Mouse (Mus musculus) kidney, postnatal 4 days (tissue): ENCODE measurements around the gene Tmtc2.
A peak's percentile ranks its signal among the peaks of the same experiment; 100 is the strongest.

Source experiments
- DNase-seq, 2 experiments: peaks; one replicate each; pipeline ENCODE4 v3.0.0; 2021; ENCODE audit warnings: mixed read lengths in 2 of 2

The Tmtc2 gene

DNA sequence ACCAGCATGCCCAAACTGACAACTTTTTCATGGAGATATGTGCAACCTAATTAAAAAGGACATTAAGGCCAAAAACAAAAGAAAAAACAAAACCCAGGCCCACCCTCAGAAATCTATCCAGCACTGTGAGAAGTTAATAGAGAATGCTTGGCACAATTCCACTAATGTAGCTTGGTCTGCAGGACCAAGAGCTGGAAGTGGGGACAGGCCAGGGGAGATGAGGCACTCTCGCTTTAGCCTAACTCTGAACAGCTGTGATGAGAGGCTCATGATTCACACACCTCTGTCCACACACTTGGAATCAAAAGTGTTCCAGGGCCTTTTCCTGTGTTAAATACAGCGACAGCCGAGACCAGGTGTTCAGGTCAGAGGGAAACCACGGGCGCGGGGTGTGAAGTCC lies 79.0 kb downstream of the Tmtc2 start:
- no peak for DNase-seq

DNA sequence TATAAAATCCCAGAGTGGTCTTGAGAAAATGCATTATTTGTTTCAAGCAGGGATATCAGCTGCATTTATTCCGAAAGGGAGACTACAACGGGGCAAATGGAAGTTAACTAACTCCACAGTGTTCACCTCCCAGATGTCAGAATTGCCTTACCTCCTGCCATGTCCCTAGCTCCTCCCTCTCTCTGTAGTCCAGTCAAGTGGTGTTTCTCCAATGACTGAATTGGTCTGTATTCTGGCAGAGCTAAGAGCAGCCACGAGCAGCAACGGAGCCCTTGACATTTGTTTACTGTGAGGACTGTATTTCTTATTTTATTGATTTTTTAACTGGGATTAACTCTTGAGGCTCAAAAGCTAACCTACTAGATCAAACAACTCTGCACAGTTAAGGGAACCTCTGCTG lies 81.8 kb downstream of the Tmtc2 start:
- no peak for DNase-seq

DNA sequence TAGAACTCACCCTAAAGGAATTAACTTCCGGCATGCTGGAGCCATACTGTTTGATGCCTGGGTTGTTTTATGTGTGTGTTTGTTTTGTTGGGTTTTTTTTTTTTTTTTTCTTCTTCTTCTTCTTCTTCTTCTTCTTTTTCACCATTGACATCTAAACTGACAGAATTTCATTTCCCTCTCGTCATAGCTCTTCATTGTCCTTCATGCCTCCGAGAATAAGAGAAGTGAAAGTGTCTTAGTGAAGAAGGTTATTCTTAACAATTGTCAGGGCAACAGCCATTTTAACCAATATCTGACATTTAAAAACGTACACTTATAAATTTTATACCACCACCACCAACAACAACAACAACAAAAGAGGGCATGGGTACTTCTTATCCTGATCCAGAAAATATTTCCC lies 83.5 kb downstream of the Tmtc2 start:
- DNase-seq: no peak

DNA sequence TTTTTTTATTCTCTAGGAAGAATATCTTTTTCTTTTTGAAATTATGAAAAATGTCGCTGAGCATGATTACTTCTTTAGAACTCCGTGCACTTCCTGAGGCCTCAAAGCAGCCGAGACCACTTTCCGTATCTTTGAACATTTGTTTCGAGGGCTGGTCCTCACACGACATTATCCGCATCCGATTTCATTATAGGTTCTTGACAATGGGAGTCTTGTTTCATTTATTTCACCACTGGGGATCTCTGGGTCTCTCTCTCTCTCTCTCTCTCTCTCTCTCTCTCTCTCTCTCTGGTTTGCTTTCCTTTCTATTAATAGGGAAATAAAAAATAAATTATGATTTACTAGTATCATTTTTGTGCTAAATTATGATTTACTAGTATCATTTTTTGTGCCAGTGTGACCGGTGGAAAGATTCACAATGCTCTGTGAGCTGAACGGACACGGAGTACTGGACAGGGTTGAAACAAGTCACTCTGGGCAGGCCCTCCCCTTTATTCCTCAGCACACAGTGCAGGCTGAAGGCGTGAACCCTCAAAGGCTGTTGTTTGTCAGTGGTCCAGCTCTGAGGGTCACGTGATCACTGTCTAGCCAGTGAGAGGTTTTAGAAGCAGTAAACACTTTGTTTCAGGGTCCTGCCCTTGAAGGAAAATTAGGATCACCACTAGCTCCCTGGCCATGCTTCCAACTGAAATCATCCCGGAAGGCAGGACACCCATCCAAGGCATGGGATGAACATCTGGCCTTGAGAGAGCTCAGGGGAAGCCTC lies 84.1 kb downstream of the Tmtc2 start:
- DNase-seq: peak; percentile 29 to 47

DNA sequence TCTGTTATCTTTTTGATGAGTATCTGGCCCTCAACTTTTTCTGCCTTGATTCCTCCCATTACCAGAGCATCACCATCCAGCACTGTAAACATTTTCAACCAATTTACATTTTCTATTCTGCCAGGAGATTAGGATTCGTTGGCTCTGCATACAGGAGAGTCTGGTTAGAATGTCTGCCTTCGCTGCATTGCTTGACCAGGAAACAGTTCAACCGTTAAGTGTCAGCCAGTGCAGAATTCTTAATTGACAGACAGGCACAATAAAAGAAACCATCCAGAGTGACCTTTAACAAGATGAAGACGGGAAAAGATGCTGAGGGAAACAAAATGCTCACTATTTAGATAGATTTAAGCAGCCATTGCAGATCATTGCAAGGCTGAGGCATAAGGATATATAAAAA lies 87.3 kb downstream of the Tmtc2 start:
- DNase-seq: no peak

DNA sequence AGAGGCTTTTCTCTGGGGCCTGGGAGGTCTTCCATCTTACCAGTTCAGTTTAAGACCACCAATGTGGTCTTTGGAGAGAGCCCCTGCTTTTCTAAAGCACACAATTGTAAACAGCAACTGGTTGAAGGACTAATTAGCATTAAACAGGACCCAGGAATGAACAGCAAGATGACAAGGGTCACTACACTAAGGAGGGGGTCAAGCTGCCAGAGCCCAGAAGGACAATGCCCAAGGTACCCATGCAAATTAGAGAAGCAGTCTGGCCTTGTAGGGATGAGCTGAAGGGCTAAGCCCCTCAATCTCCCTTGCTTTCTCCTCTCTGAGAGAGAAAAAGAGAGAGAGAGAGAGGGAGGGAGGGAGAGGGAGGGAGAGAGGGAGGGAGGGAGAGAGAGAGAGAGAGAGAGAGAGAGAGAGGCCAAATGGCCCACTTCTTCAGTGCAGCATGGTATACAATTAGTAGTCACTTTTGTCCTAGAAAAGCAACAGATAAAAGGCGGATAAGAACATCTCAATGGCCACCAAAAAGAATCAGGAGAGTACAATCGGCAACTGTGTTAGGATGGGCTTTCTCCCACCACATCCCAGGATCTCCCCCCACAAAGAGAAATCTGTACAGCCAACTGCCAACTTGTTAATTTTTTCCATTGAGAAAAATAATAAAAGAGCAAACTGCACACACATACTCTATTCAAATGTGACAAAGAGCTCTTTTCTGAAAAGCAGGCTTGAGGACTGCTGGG lies 89.7 kb downstream of the Tmtc2 start:
- no peak for DNase-seq

DNA sequence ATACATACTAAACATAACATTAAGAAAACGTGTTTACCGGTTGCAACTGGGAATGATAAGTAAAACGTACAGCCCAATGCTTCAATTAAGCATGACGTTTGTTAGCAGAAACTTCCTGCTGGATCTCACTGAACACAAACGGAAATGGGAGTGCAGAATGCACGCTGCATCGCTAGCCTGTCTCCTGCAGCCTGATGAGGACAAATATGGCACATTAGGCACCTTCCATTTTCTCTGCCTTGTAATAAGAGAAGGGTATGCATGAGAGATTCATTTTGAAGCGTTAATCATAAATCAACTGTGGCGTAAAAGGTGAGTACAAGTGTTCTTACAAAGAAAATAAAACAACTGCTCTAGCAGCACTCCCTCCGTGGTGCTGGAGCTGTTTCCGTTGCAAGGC lies 94.5 kb downstream of the Tmtc2 start:
- DNase-seq: no peak

DNA sequence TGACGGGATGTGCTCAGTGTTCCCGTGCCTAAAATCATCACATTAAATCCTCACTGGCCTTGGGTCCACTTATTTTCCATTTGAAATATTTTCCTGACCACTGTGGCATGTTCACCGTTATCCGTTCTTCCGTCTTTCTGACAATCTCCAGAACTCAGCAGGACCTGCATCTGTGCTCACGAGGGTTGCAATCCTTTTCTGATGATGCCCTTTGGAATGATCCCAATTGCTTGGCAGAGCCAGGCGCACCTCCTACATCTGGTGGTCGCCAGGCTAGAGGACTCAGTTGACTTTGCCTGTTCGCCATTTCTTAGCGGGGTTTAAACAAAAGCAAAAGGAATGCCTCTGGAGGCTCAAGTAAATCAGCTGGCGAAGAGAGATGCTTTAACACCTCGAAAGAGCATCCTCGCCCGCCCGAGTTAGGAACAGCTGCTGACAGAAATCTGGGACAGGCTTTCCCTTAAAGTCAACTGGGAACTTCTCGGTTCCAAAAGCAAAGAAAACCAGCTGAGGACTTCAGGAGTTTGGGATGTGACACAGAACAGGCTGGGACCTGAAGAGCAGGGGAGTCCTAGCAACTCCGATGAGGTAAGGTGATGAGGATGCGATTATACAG lies 96.5 kb downstream of the Tmtc2 start:
- no peak for DNase-seq

DNA sequence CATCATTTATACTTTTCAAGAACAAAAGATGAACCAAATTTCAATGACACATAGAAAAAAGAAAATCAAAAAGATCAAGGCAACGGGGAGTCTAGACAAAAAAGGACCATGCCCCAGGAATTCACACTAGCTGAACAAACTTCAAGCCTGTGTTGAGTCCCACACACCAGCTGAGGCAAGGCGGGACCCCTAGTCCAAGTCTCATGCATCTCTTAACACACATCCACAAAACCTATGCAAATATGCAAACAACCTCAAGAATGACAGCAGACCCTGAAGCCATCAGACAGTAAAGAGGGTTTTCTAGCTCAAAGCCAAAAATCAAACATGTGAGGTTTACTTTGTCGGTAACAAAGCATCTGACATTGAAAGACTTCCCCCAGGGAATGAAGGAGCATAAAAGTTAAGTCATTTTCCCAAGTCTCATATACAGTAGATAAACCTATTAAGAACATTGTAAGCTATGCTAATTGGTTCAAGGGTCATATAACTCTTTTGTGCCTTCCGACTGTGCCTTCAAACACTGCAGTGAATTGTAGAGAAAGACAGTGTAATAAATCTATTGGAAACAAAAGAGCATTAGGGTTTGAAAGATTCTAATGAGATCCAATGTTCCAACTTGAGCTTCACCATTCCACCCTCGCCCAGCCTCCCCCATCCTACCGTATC lies 100.0 kb downstream of the Tmtc2 start:
- DNase-seq: no peak

DNA sequence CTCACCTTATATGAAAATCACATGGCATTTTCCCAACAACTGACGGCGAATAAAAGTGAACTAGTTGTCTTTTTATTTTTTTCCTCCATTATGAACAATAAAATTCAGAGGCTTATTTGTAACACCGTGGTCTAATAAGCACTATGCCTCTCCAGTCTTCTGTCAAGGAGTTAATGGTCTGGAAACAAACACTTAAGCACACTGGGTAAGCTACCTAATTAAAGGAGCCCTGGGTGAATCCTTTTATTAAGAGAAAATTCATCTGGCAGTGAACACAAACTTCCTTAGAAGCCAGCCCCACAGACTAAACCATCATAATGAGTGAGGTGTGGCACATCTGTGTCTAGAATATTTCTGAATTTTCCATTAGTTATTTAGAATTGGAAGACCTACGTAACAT lies 109.9 kb downstream of the Tmtc2 start:
- no peak for DNase-seq

DNA sequence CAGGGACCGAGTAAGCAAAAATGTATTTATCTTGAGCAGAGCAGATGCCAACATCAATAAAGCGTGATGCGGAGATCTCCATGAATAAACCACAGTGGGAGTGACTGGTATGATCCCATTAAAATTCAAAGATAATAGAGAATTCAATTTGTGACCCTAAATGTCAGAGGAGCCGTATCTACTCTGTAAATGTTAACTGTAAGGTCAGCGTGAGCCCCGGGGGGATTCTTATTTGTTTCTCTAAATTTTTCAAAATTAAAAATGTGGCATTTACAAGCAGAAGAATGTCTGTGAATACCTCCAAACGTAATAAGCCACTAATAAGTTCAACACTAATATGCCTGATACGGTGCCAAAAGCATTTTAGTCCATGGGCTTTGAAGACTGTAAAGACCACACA lies 120.8 kb downstream of the Tmtc2 start:
- peak; percentile 32 to 51 for DNase-seq

DNA sequence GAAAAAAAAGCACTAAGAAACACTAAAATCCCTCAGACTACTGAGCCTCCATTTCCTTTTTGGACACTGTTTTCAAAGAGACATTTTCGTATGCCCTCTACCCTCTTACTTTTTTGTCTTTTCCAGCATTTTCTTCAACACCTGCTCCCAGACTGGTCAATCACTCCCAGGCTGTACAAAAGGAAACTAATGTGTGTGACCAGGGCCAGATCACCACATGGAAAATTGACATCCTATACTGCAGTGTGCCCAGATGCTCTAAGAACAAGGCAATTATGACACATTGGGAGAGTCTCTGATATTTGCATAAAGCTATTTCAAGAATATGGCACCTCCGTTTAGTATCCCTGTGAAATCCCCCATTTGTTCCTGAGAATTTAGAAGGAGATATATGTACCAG lies 127.1 kb downstream of the Tmtc2 start:
- DNase-seq: no peak

DNA sequence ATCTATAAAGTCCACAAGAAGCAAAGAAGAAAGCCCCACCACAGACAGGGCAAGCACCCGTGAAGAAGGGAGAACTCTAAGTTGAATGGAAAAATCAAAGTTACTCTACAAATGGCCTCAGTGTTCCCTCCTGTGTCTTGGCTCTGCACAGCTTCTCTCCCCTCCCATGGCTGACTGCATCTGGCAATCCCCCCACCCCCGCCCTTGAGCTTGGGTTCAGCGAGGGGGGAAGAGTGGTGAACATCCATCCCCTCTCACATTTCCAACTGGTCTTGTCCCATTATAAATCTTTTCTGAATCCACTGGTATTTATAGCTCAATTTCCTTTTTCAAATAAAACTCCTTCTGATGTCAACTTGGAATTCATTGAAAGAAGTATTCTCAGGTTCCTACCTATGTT lies 129.9 kb downstream of the Tmtc2 start:
- no peak for DNase-seq

DNA sequence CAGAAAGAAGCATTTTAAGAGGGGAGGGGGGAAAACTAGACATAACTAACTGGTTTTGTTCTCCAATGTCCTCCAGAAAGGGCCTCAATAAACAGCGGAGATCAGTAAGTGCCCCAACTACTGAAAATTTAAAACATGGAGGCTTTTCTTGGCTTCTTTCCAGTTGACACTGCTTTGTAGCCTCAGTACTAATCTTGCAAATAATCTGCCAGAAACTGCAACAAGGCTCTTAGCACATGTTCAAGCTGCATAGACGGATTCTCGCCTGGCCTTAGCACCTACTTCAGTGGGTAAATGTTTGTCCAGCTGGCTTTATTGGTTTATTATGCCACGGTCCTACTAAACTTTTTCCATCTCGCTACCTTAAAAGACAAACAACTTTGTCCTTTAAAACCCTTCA lies 139.4 kb downstream of the Tmtc2 start:
- DNase-seq: no peak

DNA sequence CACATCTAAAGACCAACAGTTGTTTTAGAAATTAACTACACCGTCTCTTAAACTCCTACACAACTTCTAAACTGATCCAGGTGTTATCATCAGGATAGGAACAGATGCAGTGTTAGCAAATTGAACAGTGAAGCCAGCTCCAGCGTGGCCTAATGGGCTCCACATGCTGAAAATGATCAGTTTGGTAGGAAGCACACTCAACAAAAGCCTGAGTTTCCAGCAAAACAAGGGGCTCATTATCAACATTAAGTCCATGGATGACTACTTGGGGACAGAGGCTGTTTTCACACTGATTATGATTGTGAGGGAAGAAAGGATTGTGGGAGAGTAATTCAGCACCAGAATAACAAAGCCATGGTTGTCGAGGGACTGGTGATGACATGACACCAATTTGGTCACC lies 143.4 kb downstream of the Tmtc2 start:
- no peak for DNase-seq

DNA sequence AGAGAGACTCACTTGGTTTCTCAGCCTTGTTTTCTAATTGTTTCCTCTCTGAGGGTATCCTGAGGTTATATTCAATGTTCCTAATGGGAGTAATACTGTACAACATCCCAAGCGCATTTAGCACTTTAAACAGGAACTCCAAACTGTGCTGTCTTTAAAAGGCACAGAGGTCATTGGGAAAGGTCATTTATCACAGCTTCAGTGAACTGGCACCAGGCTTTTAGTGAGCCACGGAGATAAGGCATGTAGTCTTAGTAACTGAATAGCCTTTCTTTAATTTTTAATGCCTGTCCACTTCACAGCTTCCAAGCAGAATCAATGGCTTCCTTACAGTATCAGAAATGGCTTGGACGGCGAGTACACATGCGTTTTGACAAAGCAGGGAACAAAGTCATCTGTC lies 144.0 kb downstream of the Tmtc2 start:
- no peak for DNase-seq

DNA sequence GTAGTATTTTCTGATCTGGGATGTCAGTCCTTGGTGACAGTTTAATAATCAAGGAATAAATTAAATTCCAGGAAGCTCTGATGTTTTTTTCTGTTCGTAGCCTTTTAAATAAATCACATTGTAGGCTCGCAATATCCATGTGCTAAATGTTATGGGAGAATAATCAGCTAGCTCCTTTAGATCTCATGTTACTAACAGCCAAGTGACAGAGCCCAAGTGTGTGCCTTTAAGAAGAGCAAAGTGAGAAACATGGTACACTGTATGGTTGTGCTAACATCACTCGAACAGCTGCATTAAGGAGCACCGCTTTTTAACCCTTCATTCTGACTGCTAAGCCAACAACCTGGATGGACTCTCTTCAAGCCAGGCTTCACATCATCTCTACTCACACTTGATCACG lies 146.2 kb downstream of the Tmtc2 start:
- DNase-seq: no peak

DNA sequence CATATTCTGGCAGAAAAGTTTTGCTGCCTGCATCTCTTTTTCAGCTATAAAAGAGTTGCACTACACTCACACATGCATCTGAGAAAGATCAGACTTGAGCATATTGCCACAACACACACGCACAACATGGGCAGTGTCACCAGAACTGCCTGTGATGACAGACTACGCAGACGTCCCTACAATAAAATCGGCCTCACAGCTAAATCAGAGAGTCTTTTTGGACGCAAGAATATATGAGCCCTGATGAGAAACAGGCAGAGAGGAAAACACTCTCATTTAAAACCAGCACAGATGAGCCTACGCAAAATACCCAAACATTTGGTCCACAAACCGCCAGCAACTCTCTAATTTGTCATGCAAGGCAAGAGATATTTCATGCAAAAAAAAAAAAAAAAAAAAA lies 146.6 kb downstream of the Tmtc2 start:
- no peak for DNase-seq

DNA sequence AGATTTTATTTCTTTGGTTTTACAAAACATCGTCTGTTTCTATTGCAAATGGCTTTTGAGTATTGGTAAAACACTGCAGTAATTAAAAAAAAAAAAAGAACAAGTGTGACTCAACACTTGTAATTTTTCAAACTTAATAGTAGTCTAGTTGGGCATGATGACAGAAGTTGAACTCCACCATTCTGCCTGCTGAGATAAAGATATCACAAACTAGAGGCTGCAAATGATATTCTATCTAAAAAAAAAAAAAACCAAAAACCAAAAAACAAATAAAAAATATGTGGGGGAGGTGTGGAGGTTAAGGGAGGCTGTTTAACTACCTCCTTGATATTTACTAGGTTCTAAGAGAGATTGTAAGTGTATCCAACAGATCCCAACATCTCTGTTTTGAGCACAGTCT lies 149.2 kb downstream of the Tmtc2 start:
- no peak for DNase-seq

DNA sequence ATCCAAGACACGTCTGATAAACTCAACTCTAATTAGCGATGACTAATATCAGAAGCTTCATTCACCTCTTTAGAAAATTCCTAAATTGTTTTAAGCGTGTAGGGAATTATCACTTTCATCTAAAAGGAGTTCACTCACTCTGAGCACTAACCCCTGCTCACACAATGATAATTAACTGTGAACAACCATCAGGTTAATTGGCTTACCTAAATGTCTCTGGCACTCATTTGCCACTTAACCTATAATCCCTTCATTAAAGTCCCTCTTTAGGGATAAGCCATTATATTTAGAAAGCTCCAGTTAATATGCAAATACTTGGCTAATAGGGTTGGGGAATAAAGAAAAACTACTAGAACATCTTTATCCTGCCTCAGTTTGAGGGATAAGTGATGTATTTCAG lies 151.1 kb downstream of the Tmtc2 start:
- no peak for DNase-seq

DNA sequence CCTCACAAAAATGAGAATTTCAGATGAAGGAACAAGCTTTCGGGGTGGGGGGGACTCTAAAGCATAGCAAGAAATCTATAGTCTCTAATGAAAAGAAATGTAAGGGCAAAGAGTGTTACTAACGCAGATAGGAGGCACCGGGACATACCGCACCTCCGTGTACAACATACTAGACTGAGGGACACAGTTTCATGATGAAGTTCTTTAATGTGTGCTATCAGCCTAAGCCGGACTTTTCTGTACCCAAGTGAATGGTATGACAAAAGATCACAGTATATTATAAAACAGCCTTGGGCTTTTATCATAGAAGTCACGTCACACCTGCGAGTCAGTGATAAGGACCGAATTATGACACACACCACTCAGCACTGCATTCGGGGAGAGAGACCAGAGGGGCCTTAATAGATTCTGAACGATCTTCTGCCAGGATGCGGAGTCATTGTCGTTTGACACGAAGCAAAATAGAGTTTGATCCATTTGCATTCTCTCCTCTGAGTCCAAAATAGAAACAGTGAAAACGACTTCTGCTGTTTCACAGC lies 156.3 kb downstream of the Tmtc2 start:
- DNase-seq: no peak

DNA sequence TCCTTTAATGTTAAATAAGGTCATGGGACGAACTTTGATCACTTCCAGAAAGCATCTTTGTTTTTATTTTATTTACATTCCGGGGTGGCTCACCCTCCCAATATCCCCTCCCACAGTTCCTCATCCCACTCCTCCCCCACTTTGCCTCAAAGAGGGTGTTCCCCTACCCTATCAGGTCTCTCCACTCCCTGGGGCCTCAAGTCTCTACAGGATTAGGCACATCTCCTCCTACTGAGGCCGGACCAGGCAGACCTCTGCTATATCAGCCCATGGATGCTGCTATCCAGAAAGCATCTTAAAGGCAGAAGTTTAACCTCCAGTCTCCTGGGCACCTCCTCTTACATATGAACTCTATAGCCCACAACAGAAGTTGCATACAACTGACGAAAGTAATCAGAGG lies 157.7 kb downstream of the Tmtc2 start:
- DNase-seq: no peak

DNA sequence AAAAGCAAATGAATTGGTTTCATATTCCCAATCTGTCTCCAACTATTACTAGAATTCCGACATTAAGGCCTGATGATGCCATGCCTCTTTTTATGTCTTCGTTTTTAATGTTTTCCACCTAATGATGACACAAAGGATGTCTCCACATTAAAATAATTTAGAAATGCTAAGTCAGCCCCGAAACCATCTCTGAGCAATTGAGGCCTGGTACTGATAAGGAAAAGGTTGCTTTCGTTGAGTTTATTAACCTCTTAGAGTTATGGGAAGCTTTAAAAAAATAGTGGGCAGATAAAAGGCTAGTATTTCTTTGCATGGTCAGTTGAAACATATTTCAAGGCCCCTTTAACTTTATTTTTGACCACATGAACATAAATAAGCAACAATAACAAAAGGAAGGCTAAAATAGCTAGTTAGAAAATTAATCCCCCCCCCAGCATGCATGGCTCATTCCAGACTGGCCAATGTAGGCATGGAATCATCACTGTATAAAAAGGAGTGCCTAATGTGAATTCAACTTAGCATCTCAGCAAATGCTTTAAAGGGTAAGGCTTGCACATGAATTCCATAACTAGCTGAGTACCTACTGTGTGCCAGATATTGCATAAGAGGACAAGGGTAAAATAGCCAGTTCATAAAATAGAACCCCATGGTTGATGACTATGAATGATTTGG lies 168.3 kb downstream of the Tmtc2 start:
- DNase-seq: no peak
